Mouse (Mus musculus): ENCODE data around the gene Tor1aip1. TPM values are rescaled to one million over a fixed set of nuclear protein-coding genes. Genes with fewer than 3 reads are reported as not detected.
A peak's percentile ranks its signal among the peaks of the same experiment; 100 is the strongest.

Gene Tor1aip1
- polyA plus RNA-seq, 1 experiment from 2014 or later: 29.2 TPM

DNA sequence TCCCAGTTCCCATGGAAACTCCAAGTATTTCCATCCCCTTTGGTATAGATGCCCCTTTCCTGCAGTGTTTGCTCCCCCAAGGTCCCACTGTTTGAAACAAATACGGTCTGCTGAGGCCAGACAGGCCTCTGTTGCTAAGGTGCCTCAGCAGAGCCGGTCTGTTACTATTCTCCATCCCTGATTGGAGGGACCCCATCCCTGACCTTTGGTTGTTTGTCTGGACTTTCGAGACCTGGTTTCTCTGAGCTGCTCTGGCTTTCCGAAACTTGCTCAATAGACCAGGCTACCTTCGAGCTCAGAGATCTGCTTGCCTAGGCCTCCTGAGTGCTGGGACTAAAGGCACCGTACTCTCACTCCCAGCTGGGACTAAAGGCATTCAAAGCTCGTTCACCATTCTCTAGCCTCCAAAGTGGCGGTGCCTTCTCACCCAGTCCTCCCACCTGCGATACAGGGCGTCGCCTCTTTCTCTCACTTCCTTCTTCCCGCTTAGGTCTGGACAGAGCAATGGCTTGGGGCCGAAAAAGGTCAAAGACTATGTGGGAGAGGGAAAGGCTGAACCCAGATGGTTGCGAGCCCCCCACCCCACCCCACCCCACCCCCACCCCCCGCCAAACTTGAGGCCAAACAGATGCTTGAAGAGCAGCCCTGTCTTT is 37.0 kb upstream of the Tor1aip1 start:
- Histone ChIP-seq H3K36me3 (replicated peaks; ENCODE audit: insufficient read depth, low read length) (peaks cover 1% of the 10 kb centered on the region; the same call in 1 of the 2 replicates), H3K4me1 (ENCODE audit: insufficient read depth) (peaks cover 23% of the 10 kb centered on the region), H3K27me3 (ENCODE audit: insufficient read depth, low read length) (no peaks in the 10 kb centered on the region), H3K9me3 (ENCODE audit: low read length) (no peaks in the 10 kb centered on the region), H3K4me2 (ENCODE audit: low read depth, low read length) (no peak overlapping the region), H3K9ac (replicated peaks) (no peak overlapping the region), H3K27ac (ENCODE audit: low read depth) (peak overlapping the region; percentile 92), H3K4me3 (ENCODE audit: low read depth, low read length) (no peak overlapping the region)
- ATAC-seq: peak; percentile 89
- peak; percentile 36 for DNase-seq
- WGBS (ENCODE audit: insufficient replicate concordance): 53% methylated on average over 15 of the region's 15 CpGs
- TF ChIP-seq CTCF (IDR thresholded peaks at IDR 0.05; ENCODE audit: low read depth): no peak
- no peak for TF ChIP-seq EP300 (IDR thresholded peaks at IDR 0.05; ENCODE audit: low read depth)

- Histone ChIP-seq H3K9ac (replicated peaks) (no peak overlapping the region), H3K9me3 (ENCODE audit: low read length) (no peaks in the 10 kb centered on the region), H3K4me3 (ENCODE audit: low read depth, low read length) (no peak overlapping the region), H3K4me1 (ENCODE audit: insufficient read depth) (peaks cover 23% of the 10 kb centered on the region; the same call in 1 of the 2 replicates), H3K27me3 (ENCODE audit: insufficient read depth, low read length) (no peaks in the 10 kb centered on the region), H3K27ac (ENCODE audit: low read depth) (no peak overlapping the region), H3K36me3 (replicated peaks; ENCODE audit: insufficient read depth, low read length) (peaks cover 31% of the 10 kb centered on the region), H3K4me2 (ENCODE audit: low read depth, low read length) (no peak overlapping the region)
- no peak for TF ChIP-seq EP300 (IDR thresholded peaks at IDR 0.05; ENCODE audit: low read depth)
- no peak for TF ChIP-seq CTCF (IDR thresholded peaks at IDR 0.05; ENCODE audit: low read depth)
- ATAC-seq (no peak), DNase-seq (no peak)
- WGBS (ENCODE audit: insufficient replicate concordance): 72% methylated on average over 14 of the region's 14 CpGs
These were observed 33.8 kb upstream of the Tor1aip1 start for GRCm38 (mm10) chr1:156070106-156070505.

GRCm38 (mm10) chr1:156066133-156066532 is 29.9 kb upstream of the Tor1aip1 start:
- H3K27ac ChIP-seq (ENCODE audit: low read depth): peak overlapping the region; percentile 66
- 53% methylated on average over 3 of the region's 3 CpGs for WGBS (ENCODE audit: insufficient replicate concordance)
- DNase-seq: no peak
- no peak; the same call in 1 of the 2 replicates for ATAC-seq
- no peaks in the 10 kb centered on the region for H3K9me3 ChIP-seq (ENCODE audit: low read length)
- no peaks in the 10 kb centered on the region for H3K27me3 ChIP-seq (ENCODE audit: insufficient read depth, low read length)
- no peak overlapping the region for H3K4me3 ChIP-seq (ENCODE audit: low read depth, low read length)
- H3K4me2 ChIP-seq (ENCODE audit: low read depth, low read length): no peak overlapping the region
- peaks cover 67% of the 10 kb centered on the region for H3K36me3 ChIP-seq (replicated peaks; ENCODE audit: insufficient read depth, low read length)
- H3K4me1 ChIP-seq (ENCODE audit: insufficient read depth): peaks cover 11% of the 10 kb centered on the region; the same call in 1 of the 2 replicates
- TF ChIP-seq EP300 (IDR thresholded peaks at IDR 0.05; ENCODE audit: low read depth) (no peak), CTCF (IDR thresholded peaks at IDR 0.05; ENCODE audit: low read depth) (no peak)
- no peak overlapping the region for H3K9ac ChIP-seq (replicated peaks)

- Histone ChIP-seq H3K27ac (ENCODE audit: low read depth) (no peak overlapping the region), H3K9ac (replicated peaks) (no peak overlapping the region), H3K4me2 (ENCODE audit: low read depth, low read length) (no peak overlapping the region), H3K4me3 (ENCODE audit: low read depth, low read length) (no peak overlapping the region), H3K9me3 (ENCODE audit: low read length) (no peaks in the 10 kb centered on the region), H3K36me3 (replicated peaks; ENCODE audit: insufficient read depth, low read length) (peaks cover 76% of the 10 kb centered on the region), H3K27me3 (ENCODE audit: insufficient read depth, low read length) (no peaks in the 10 kb centered on the region), H3K4me1 (ENCODE audit: insufficient read depth) (peaks cover 11% of the 10 kb centered on the region; the same call in 1 of the 2 replicates)
- 68% methylated on average over 4 of the region's 4 CpGs for WGBS (ENCODE audit: insufficient replicate concordance)
- DNase-seq: no peak
- TF ChIP-seq CTCF (IDR thresholded peaks at IDR 0.05; ENCODE audit: low read depth): no peak
- no peak for TF ChIP-seq EP300 (IDR thresholded peaks at IDR 0.05; ENCODE audit: low read depth)
- ATAC-seq: peak; percentile 77
These were observed 25.9 kb upstream of the Tor1aip1 start for GRCm38 (mm10) chr1:156062193-156062592.

- peaks cover 76% of the 10 kb centered on the region for H3K36me3 ChIP-seq (replicated peaks; ENCODE audit: insufficient read depth, low read length)
These were observed 21.9 kb upstream of the Tor1aip1 start for GRCm38 (mm10) chr1:156058207-156058606.

GRCm38 (mm10) chr1:156046688-156047087 is 10.4 kb upstream of the Tor1aip1 start:
- no peak for DNase-seq
- peaks cover 75% of the 10 kb centered on the region for H3K36me3 ChIP-seq (replicated peaks; ENCODE audit: insufficient read depth, low read length)

More at GRCm38 (mm10) chr1:156058207-156058606, 21.9 kb upstream of the Tor1aip1 start:
- ATAC-seq: peak; percentile 21; the same call in 1 of the 2 replicates
- Histone ChIP-seq H3K27ac (ENCODE audit: low read depth) (no peak overlapping the region; the same call in 1 of the 2 replicates), H3K4me1 (ENCODE audit: insufficient read depth) (peaks cover 8% of the 10 kb centered on the region), H3K27me3 (ENCODE audit: insufficient read depth, low read length) (no peaks in the 10 kb centered on the region), H3K4me2 (ENCODE audit: low read depth, low read length) (no peak overlapping the region), H3K9ac (replicated peaks) (no peak overlapping the region), H3K4me3 (ENCODE audit: low read depth, low read length) (no peak overlapping the region), H3K9me3 (ENCODE audit: low read length) (no peaks in the 10 kb centered on the region)
- 58% methylated on average over 2 of the region's 2 CpGs for WGBS (ENCODE audit: insufficient replicate concordance)
- no peak for TF ChIP-seq CTCF (IDR thresholded peaks at IDR 0.05; ENCODE audit: low read depth)
- TF ChIP-seq EP300 (IDR thresholded peaks at IDR 0.05; ENCODE audit: low read depth): no peak
- DNase-seq: no peak

More at GRCm38 (mm10) chr1:156046688-156047087, 10.4 kb upstream of the Tor1aip1 start:
- Histone ChIP-seq H3K4me3 (ENCODE audit: low read depth, low read length) (no peak overlapping the region), H3K27me3 (ENCODE audit: insufficient read depth, low read length) (no peaks in the 10 kb centered on the region), H3K4me1 (ENCODE audit: insufficient read depth) (peaks cover 19% of the 10 kb centered on the region; the same call in 1 of the 2 replicates), H3K9me3 (ENCODE audit: low read length) (no peaks in the 10 kb centered on the region), H3K27ac (ENCODE audit: low read depth) (no peak overlapping the region), H3K4me2 (ENCODE audit: low read depth, low read length) (no peak overlapping the region), H3K9ac (replicated peaks) (no peak overlapping the region)
- TF ChIP-seq EP300 (IDR thresholded peaks at IDR 0.05; ENCODE audit: low read depth): no peak
- TF ChIP-seq CTCF (IDR thresholded peaks at IDR 0.05; ENCODE audit: low read depth): no peak
- 86% methylated on average over 3 of the region's 3 CpGs for WGBS (ENCODE audit: insufficient replicate concordance)
- ATAC-seq: no peak
